Mouse (Mus musculus): ENCODE measurements around the gene Afm. TPM values are rescaled to one million over a fixed set of nuclear protein-coding genes. Genes with fewer than 3 reads are reported as not detected.

Gene Afm
- 6.1 and 6.9 TPM in 2 replicates for polyA plus RNA-seq (2015; fragmentation: Nextera tagmentation; extraction: Ambion mirVana)

DNA sequence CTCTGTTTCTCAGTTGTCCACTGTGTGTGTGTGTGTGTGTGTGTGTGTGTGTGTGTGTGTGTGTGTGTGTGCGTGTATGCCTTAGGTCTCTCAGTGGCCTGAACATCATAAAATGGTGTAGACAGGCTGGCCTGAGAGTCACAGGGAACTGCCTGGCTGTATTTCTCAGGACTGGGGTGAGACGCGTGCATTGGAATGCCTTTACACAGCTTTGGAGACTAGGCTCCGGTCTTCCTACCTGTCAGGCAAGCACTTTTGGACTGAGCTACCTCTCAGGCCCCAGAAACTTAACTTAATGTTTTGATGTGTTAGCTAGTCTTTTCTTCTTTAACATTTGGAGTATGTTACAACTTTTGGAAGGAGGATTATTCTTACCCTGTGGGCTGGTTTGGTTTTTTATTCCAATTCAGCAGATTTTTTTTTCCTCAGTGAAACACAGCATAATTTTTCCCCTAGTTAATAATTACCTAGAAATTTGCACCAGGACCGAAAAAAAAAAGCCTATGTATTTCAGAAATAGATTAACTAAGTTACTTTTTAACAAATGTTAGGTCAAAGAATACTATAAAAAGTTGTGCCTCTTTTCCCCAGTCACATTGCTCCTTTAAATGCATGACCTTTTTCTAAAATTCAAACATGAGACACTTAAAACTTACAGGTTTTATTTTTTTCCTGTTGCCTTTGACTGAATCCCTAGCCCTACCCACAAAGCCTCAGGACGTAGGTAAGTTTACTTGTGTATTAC is at the start of gene Afm:
Gene Afm, plus strand, starts transcription at position 577 of the 745 bp plus-strand sequence.
- WGBS: 43% methylated on average over 6 of the region's 6 CpGs
- Histone ChIP-seq H3K4me1 (ENCODE audit: control insufficient read depth, insufficient read depth, low read length) (no peaks in the 10 kb centered on the region), H3K27me3 (ENCODE audit: control insufficient read depth, insufficient read depth, low read length) (no peaks in the 10 kb centered on the region), H3K9me3 (replicated peaks; ENCODE audit: control insufficient read depth, low read length) (no peaks in the 10 kb centered on the region), H3K4me3 (replicated peaks; ENCODE audit: low read length) (no peak within 1 kb of the TSS), H3K4me2 (ENCODE audit: low read depth, low read length) (peak within 1 kb of the TSS; percentile 29; the same call in 1 of the 2 replicates), H3K9ac (ENCODE audit: low read length) (no peak within 1 kb of the TSS), H3K36me3 (ENCODE audit: control insufficient read depth, insufficient read depth, low read length) (no peaks in the 10 kb centered on the region), H3K27ac (ENCODE audit: low read length) (peak within 1 kb of the TSS; percentile 69)
- ATAC-seq (ENCODE audit: insufficient read depth, low FRiP score): no peak

GRCm38 (mm10) chr5:90470836-90471235 is 47.9 kb upstream of the Afm start:
- Histone ChIP-seq H3K4me2 (ENCODE audit: low read depth, low read length) (no peak overlapping the region), H3K27ac (ENCODE audit: low read length) (no peak overlapping the region), H3K9me3 (replicated peaks; ENCODE audit: control insufficient read depth, low read length) (no peaks in the 10 kb centered on the region), H3K27me3 (ENCODE audit: control insufficient read depth, insufficient read depth, low read length) (no peaks in the 10 kb centered on the region), H3K36me3 (ENCODE audit: control insufficient read depth, insufficient read depth, low read length) (no peaks in the 10 kb centered on the region), H3K4me1 (ENCODE audit: control insufficient read depth, insufficient read depth, low read length) (peaks cover 2% of the 10 kb centered on the region; the same call in 1 of the 2 replicates), H3K4me3 (replicated peaks; ENCODE audit: low read length) (no peak overlapping the region), H3K9ac (ENCODE audit: low read length) (no peak overlapping the region)
- ATAC-seq (ENCODE audit: insufficient read depth, low FRiP score): no peak
- 65% methylated on average over 3 of the region's 3 CpGs for WGBS

GRCm38 (mm10) chr5:90473902-90474301 is 44.8 kb upstream of the Afm start:
- no peaks in the 10 kb centered on the region for H3K9me3 ChIP-seq (replicated peaks; ENCODE audit: control insufficient read depth, low read length)
- H3K4me1 ChIP-seq (ENCODE audit: control insufficient read depth, insufficient read depth, low read length): no peaks in the 10 kb centered on the region
- 80% methylated on average over 4 of the region's 4 CpGs for WGBS
- no peaks in the 10 kb centered on the region for H3K36me3 ChIP-seq (ENCODE audit: control insufficient read depth, insufficient read depth, low read length)
- no peak overlapping the region for H3K4me3 ChIP-seq (replicated peaks; ENCODE audit: low read length)
- no peak overlapping the region for H3K4me2 ChIP-seq (ENCODE audit: low read depth, low read length)
- no peak overlapping the region for H3K9ac ChIP-seq (ENCODE audit: low read length)
- H3K27ac ChIP-seq (ENCODE audit: low read length): no peak overlapping the region
- no peak for ATAC-seq (ENCODE audit: insufficient read depth, low FRiP score)
- no peaks in the 10 kb centered on the region for H3K27me3 ChIP-seq (ENCODE audit: control insufficient read depth, insufficient read depth, low read length)

DNA sequence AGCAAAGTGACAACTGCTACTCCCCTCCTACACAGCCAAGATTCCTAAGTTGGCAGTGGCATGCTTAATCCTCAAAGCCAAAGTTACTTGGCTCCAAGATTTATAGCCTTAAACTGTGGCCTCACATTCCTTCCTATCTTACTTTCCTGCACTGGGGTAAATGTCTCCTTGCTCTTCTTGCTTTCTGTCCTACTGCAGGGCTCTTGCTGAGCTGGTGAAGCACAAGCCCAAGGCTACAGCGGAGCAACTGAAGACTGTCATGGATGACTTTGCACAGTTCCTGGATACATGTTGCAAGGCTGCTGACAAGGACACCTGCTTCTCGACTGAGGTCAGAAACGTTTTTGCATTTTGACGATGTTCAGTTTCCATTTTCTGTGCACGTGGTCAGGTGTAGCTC is 44.4 kb upstream of the Afm start:
- ATAC-seq (ENCODE audit: insufficient read depth, low FRiP score): no peak
- H3K4me1 ChIP-seq (ENCODE audit: control insufficient read depth, insufficient read depth, low read length): no peaks in the 10 kb centered on the region
- H3K9me3 ChIP-seq (replicated peaks; ENCODE audit: control insufficient read depth, low read length): no peaks in the 10 kb centered on the region
- H3K27me3 ChIP-seq (ENCODE audit: control insufficient read depth, insufficient read depth, low read length): no peaks in the 10 kb centered on the region
- H3K4me3 ChIP-seq (replicated peaks; ENCODE audit: low read length): no peak overlapping the region
- H3K4me2 ChIP-seq (ENCODE audit: low read depth, low read length): no peak overlapping the region
- WGBS: 81% methylated on average over 5 of the region's 5 CpGs
- H3K36me3 ChIP-seq (ENCODE audit: control insufficient read depth, insufficient read depth, low read length): no peaks in the 10 kb centered on the region
- no peak overlapping the region for H3K9ac ChIP-seq (ENCODE audit: low read length)
- no peak overlapping the region for H3K27ac ChIP-seq (ENCODE audit: low read length)

GRCm38 (mm10) chr5:90476741-90477140 is 42.0 kb upstream of the Afm start:
- no peak for ATAC-seq (ENCODE audit: insufficient read depth, low FRiP score)
- H3K4me2 ChIP-seq (ENCODE audit: low read depth, low read length): no peak overlapping the region
- H3K4me1 ChIP-seq (ENCODE audit: control insufficient read depth, insufficient read depth, low read length): no peaks in the 10 kb centered on the region
- no peaks in the 10 kb centered on the region for H3K27me3 ChIP-seq (ENCODE audit: control insufficient read depth, insufficient read depth, low read length)
- H3K4me3 ChIP-seq (replicated peaks; ENCODE audit: low read length): no peak overlapping the region
- WGBS: 78% methylated on average over 3 of the region's 3 CpGs
- no peaks in the 10 kb centered on the region for H3K9me3 ChIP-seq (replicated peaks; ENCODE audit: control insufficient read depth, low read length)
- H3K36me3 ChIP-seq (ENCODE audit: control insufficient read depth, insufficient read depth, low read length): no peaks in the 10 kb centered on the region
- H3K9ac ChIP-seq (ENCODE audit: low read length): no peak overlapping the region
- H3K27ac ChIP-seq (ENCODE audit: low read length): no peak overlapping the region

DNA sequence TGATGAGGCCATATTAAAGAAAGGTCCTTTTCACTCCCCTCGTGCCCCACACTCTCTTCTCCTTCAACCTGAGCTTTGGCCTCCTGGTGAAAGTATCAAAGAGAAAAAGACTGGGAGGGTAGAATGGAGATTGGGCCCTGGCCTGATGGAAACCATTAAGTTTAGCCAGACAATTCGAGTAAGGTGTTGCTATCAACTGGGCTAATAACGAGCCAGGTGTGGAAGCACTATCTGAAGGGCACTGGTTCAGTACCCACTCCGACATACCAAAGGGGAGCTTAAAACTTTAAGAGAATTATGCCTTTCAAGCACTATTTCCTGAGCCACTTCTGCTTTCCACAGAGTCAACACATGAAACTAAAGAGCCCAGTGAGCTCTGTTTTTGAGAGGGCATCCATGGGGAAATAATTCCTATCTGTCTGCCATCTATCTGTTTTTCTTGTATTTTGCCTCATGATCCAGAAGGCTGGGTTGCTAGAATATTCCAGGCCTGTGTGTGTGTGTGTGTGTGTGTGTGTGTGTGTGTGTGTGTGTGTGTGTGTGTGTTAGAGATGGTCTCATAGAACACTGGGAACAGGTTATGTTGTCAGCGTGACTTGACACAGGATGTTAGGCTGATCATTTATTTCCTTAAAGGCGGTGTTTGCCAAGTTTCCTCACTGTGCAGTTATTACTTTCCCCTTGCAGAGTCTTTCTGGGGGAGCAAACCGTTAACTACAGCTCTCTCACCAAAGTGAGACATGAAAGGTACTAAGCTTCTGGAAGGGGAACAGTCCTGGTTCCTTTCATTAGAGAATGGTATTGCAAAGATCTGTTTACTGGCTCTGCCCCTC is 41.2 kb upstream of the Afm start:
- no peak overlapping the region for H3K4me2 ChIP-seq (ENCODE audit: low read depth, low read length)
- 72% methylated on average over 7 of the region's 7 CpGs for WGBS
- H3K9ac ChIP-seq (ENCODE audit: low read length): no peak overlapping the region
- H3K9me3 ChIP-seq (replicated peaks; ENCODE audit: control insufficient read depth, low read length): no peaks in the 10 kb centered on the region
- H3K27ac ChIP-seq (ENCODE audit: low read length): no peak overlapping the region
- ATAC-seq (ENCODE audit: insufficient read depth, low FRiP score): no peak; the same call in 1 of the 2 replicates
- H3K4me3 ChIP-seq (replicated peaks; ENCODE audit: low read length): no peak overlapping the region
- no peaks in the 10 kb centered on the region for H3K4me1 ChIP-seq (ENCODE audit: control insufficient read depth, insufficient read depth, low read length)
- no peaks in the 10 kb centered on the region for H3K36me3 ChIP-seq (ENCODE audit: control insufficient read depth, insufficient read depth, low read length)
- no peaks in the 10 kb centered on the region for H3K27me3 ChIP-seq (ENCODE audit: control insufficient read depth, insufficient read depth, low read length)

GRCm38 (mm10) chr5:90478886-90479285 is 39.8 kb upstream of the Afm start:
- Histone ChIP-seq H3K27me3 (ENCODE audit: control insufficient read depth, insufficient read depth, low read length) (no peaks in the 10 kb centered on the region), H3K27ac (ENCODE audit: low read length) (no peak overlapping the region), H3K4me3 (replicated peaks; ENCODE audit: low read length) (no peak overlapping the region), H3K4me1 (ENCODE audit: control insufficient read depth, insufficient read depth, low read length) (no peaks in the 10 kb centered on the region), H3K4me2 (ENCODE audit: low read depth, low read length) (no peak overlapping the region), H3K9me3 (replicated peaks; ENCODE audit: control insufficient read depth, low read length) (no peaks in the 10 kb centered on the region), H3K9ac (ENCODE audit: low read length) (no peak overlapping the region), H3K36me3 (ENCODE audit: control insufficient read depth, insufficient read depth, low read length) (no peaks in the 10 kb centered on the region)
- ATAC-seq (ENCODE audit: insufficient read depth, low FRiP score): no peak
- WGBS: 66% methylated on average over 1 of the region's 1 CpGs

- no peak for ATAC-seq (ENCODE audit: insufficient read depth, low FRiP score)
- WGBS: 70% methylated on average over 7 of the region's 7 CpGs
- no peaks in the 10 kb centered on the region for H3K27me3 ChIP-seq (ENCODE audit: control insufficient read depth, insufficient read depth, low read length)
These were observed 33.1 kb upstream of the Afm start for GRCm38 (mm10) chr5:90485597-90485996.

GRCm38 (mm10) chr5:90488323-90488722 is 30.4 kb upstream of the Afm start:
- H3K27me3 ChIP-seq (ENCODE audit: control insufficient read depth, insufficient read depth, low read length): no peaks in the 10 kb centered on the region
- H3K4me3 ChIP-seq (replicated peaks; ENCODE audit: low read length): no peak overlapping the region
- H3K36me3 ChIP-seq (ENCODE audit: control insufficient read depth, insufficient read depth, low read length): no peaks in the 10 kb centered on the region
- H3K9me3 ChIP-seq (replicated peaks; ENCODE audit: control insufficient read depth, low read length): no peaks in the 10 kb centered on the region
- H3K9ac ChIP-seq (ENCODE audit: low read length): no peak overlapping the region
- H3K4me2 ChIP-seq (ENCODE audit: low read depth, low read length): no peak overlapping the region
- WGBS: 58% methylated on average over 7 of the region's 7 CpGs
- peak; percentile 80; the same call in 1 of the 2 replicates for ATAC-seq (ENCODE audit: insufficient read depth, low FRiP score)
- no peaks in the 10 kb centered on the region for H3K4me1 ChIP-seq (ENCODE audit: control insufficient read depth, insufficient read depth, low read length)
- no peak overlapping the region for H3K27ac ChIP-seq (ENCODE audit: low read length)

More at GRCm38 (mm10) chr5:90485597-90485996, 33.1 kb upstream of the Afm start:
- Histone ChIP-seq H3K9me3 (replicated peaks; ENCODE audit: control insufficient read depth, low read length) (no peaks in the 10 kb centered on the region), H3K4me1 (ENCODE audit: control insufficient read depth, insufficient read depth, low read length) (no peaks in the 10 kb centered on the region), H3K9ac (ENCODE audit: low read length) (no peak overlapping the region), H3K27ac (ENCODE audit: low read length) (no peak overlapping the region), H3K4me2 (ENCODE audit: low read depth, low read length) (no peak overlapping the region), H3K36me3 (ENCODE audit: control insufficient read depth, insufficient read depth, low read length) (no peaks in the 10 kb centered on the region), H3K4me3 (replicated peaks; ENCODE audit: low read length) (no peak overlapping the region)
